Mouse (Mus musculus): ENCODE data around the gene Nicn1. TPM values are rescaled to one million over a fixed set of nuclear protein-coding genes. Genes with fewer than 3 reads are reported as not detected.
"Not testable (repeated sequence)": the region's sequence is repeated elsewhere in the genome, so short reads cannot be mapped to it uniquely, and the experiment has no call there.

Nicn1 gene
- polyA plus RNA-seq, 1 experiment from 2014 or later = 136 TPM

DNA sequence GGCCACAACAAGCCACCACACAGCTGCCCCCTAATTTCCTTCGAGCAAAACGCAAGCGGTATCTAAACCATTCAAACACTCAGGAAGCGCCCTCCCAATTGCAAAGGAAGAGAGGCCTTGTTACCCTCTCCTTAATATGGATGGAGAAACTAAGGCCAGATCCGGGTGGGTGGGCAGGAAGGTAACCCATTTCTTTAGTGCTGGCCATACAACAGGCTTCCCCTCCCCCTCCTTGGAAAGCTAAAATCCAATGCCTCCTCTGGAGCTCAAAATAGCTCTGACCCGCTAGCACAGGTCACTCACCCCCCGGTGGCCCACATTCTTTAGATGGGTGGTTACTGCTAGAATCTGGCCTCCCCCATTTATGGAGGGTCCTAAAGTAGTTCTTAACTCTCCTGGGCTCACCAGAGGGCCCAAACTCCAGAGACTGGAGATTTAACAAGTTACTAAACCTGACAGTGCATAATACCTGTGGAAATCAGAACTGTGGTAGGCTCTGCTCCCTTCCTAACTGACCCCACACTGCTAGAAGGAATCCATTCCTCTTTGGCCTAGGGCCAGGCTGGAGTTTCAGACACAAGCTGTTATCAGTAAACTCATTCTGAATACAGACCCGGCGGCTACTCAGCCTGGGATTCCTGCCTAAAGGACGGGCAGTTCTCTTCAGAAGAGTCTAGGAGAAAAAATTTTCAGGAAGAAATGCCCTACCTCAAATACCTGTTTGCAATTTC, 25.9 kb upstream of the Nicn1 start:
- H3K36me3 ChIP-seq = no peaks in the 10 kb centered on the region
- peak overlapping the region; percentile 68 for H3K4me2 ChIP-seq
- H3K27ac ChIP-seq (replicated peaks) = peak overlapping the region; percentile 92
- peak overlapping the region; percentile 99 for H3K4me3 ChIP-seq (replicated peaks)
- no peaks in the 10 kb centered on the region for H3K27me3 ChIP-seq (replicated peaks)
- no peaks in the 10 kb centered on the region for H3K9me3 ChIP-seq (replicated peaks)
- H3K9ac ChIP-seq (replicated peaks) = peak overlapping the region; percentile 39
- WGBS = 13% methylated on average over 10 of the region's 10 CpGs
- H3K4me1 ChIP-seq = peaks cover 30% of the 10 kb centered on the region
- peak; percentile 18; the same call in 1 of the 2 replicates for ATAC-seq (ENCODE audit: low FRiP score)

- no peak overlapping the region for H3K27ac ChIP-seq (replicated peaks)
- no peaks in the 10 kb centered on the region for H3K9me3 ChIP-seq (replicated peaks)
- no peak overlapping the region for H3K4me3 ChIP-seq (replicated peaks)
- no peak overlapping the region for H3K9ac ChIP-seq (replicated peaks)
- WGBS = 74% methylated on average over 10 of the region's 10 CpGs
- H3K36me3 ChIP-seq = no peaks in the 10 kb centered on the region
- no peaks in the 10 kb centered on the region for H3K27me3 ChIP-seq (replicated peaks)
- no peak for ATAC-seq (ENCODE audit: low FRiP score)
- H3K4me1 ChIP-seq = peaks cover 21% of the 10 kb centered on the region
- no peak overlapping the region for H3K4me2 ChIP-seq
Measured at GRCm38 (mm10) chr9:108266261-108266935, 23.8 kb upstream of the Nicn1 start.

DNA sequence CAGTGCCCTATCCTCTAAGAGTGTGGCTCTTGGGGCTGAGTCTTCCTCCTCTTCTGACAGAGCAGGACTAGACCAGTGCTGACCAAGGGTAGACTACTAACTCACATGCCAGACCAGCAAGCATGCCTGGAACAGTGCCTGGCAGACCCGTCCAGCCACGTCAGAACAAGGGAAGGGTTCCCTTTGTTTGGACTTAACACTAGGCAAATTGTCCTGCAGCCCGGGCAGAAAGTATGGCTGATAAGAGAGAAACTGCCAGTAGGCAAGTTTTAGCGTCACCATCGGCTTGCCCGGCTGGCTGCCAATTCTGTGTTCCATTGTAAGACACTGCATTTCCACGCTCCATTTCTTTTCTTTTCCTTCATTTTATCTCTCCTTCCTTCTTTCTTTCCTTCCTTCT, 22.5 kb upstream of the Nicn1 start:
- ATAC-seq (ENCODE audit: low FRiP score) = no peak
- Histone ChIP-seq H3K9me3 (replicated peaks) (no peaks in the 10 kb centered on the region), H3K36me3 (no peaks in the 10 kb centered on the region), H3K27me3 (replicated peaks) (no peaks in the 10 kb centered on the region), H3K4me2 (no peak overlapping the region), H3K9ac (replicated peaks) (no peak overlapping the region), H3K4me1 (peaks cover 8% of the 10 kb centered on the region), H3K27ac (replicated peaks) (no peak overlapping the region), H3K4me3 (replicated peaks) (no peak overlapping the region)
- WGBS = 83% methylated on average over 7 of the region's 7 CpGs

GRCm38 (mm10) chr9:108268701-108269100, 21.5 kb upstream of the Nicn1 start:
- not testable (repeated sequence) for H3K4me1 ChIP-seq; H3K9me3 ChIP-seq (replicated peaks); H3K4me3 ChIP-seq (replicated peaks); ATAC-seq (ENCODE audit: low FRiP score); H3K27ac ChIP-seq (replicated peaks); H3K9ac ChIP-seq (replicated peaks); H3K4me2 ChIP-seq; H3K27me3 ChIP-seq (replicated peaks); H3K36me3 ChIP-seq
- WGBS = 93% methylated on average over 6 of the region's 7 CpGs

GRCm38 (mm10) chr9:108271941-108272340, 18.3 kb upstream of the Nicn1 start:
- WGBS = 53% methylated on average over 2 of the region's 2 CpGs
- Histone ChIP-seq H3K9ac (replicated peaks) (no peak overlapping the region), H3K9me3 (replicated peaks) (no peaks in the 10 kb centered on the region), H3K4me1 (no peaks in the 10 kb centered on the region), H3K4me2 (no peak overlapping the region), H3K27ac (replicated peaks) (no peak overlapping the region), H3K4me3 (replicated peaks) (no peak overlapping the region), H3K36me3 (no peaks in the 10 kb centered on the region), H3K27me3 (replicated peaks) (no peaks in the 10 kb centered on the region)
- no peak for ATAC-seq (ENCODE audit: low FRiP score)

DNA sequence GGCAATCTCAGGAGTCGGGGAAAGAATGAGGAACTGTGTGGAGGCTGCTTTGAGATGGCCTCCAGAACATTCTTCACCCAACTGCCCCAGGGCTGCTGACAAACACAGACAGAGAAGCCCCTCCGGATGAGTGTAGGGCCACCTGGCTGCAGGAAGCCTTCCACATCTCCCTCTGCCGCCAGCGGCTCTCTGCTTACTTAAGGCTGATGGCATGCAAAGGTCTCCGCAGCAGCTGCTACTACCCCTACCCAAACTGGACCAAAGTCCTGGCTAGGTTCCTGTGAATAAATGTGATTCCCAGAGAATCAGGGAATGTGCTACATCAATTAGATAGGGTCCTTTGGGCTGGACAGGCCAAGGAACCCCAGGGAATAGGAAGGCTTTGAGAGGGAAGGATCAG, 17.5 kb upstream of the Nicn1 start:
- no peak overlapping the region for H3K4me3 ChIP-seq (replicated peaks)
- no peak overlapping the region for H3K27ac ChIP-seq (replicated peaks)
- no peaks in the 10 kb centered on the region for H3K36me3 ChIP-seq
- H3K4me1 ChIP-seq = no peaks in the 10 kb centered on the region
- no peak overlapping the region for H3K4me2 ChIP-seq
- 82% methylated on average over 5 of the region's 5 CpGs for WGBS
- H3K9ac ChIP-seq (replicated peaks) = no peak overlapping the region
- no peaks in the 10 kb centered on the region for H3K9me3 ChIP-seq (replicated peaks)
- no peak for ATAC-seq (ENCODE audit: low FRiP score)
- no peaks in the 10 kb centered on the region for H3K27me3 ChIP-seq (replicated peaks)

DNA sequence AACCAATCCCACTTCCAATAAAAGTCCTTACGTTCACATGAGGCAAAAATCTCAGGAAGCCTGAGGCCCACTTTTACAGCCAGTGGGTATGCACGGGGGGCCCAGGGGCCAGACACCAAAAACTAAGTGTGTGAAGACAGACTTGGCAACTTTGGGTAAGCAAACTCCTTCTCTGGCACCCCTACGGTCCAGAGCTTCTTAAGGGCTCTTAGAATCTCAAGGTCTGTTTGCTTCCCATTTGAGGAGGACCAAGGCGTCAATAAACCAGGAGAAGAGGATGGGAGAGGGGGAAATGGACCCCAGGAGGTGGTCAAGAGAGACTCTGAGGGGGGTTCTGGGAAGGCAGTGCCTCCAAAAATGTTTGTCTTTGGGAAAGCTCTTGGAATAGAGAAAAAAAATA, 16.7 kb upstream of the Nicn1 start:
- no peak overlapping the region for H3K4me3 ChIP-seq (replicated peaks)

GRCm38 (mm10) chr9:108274476-108275330, 15.5 kb upstream of the Nicn1 start:
- Histone ChIP-seq H3K9ac (replicated peaks) (no peak overlapping the region), H3K27ac (replicated peaks) (no peak overlapping the region), H3K4me2 (no peak overlapping the region), H3K4me3 (replicated peaks) (no peak overlapping the region), H3K4me1 (no peaks in the 10 kb centered on the region), H3K36me3 (no peaks in the 10 kb centered on the region), H3K27me3 (replicated peaks) (no peaks in the 10 kb centered on the region), H3K9me3 (replicated peaks) (no peaks in the 10 kb centered on the region)
- WGBS = 89% methylated on average over 5 of the region's 5 CpGs
- no peak for ATAC-seq (ENCODE audit: low FRiP score)

More for the DNA sequence above, 16.7 kb upstream of the Nicn1 start:
- no peak for ATAC-seq (ENCODE audit: low FRiP score)
- H3K9me3 ChIP-seq (replicated peaks) = no peaks in the 10 kb centered on the region
- H3K9ac ChIP-seq (replicated peaks) = no peak overlapping the region
- H3K36me3 ChIP-seq = no peaks in the 10 kb centered on the region
- H3K4me1 ChIP-seq = no peaks in the 10 kb centered on the region
- no peak overlapping the region for H3K27ac ChIP-seq (replicated peaks)
- no peak overlapping the region for H3K4me2 ChIP-seq
- H3K27me3 ChIP-seq (replicated peaks) = no peaks in the 10 kb centered on the region
- 70% methylated on average over 4 of the region's 4 CpGs for WGBS

DNA sequence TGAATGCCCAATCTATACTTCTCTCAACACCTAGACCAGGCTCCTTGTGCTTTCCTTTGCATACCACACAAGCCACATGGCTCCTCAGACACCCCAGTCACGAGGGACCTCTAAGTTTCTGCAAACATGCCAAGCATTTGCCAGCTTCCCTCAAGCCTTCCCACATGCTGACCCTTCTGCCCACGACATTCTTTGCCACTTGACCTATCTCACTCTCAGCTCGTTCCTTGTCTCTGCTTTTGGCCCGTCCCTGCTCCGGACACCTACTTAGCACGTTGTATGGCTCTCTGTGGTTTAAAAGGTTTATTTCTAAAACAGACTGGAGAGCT, 14.9 kb upstream of the Nicn1 start:
- H3K27ac ChIP-seq (replicated peaks) = no peak overlapping the region
- WGBS = 75% methylated on average over 6 of the region's 6 CpGs
- H3K9me3 ChIP-seq (replicated peaks) = no peaks in the 10 kb centered on the region
- H3K27me3 ChIP-seq (replicated peaks) = no peaks in the 10 kb centered on the region
- no peaks in the 10 kb centered on the region for H3K36me3 ChIP-seq
- no peaks in the 10 kb centered on the region for H3K4me1 ChIP-seq
- no peak for ATAC-seq (ENCODE audit: low FRiP score)
- H3K4me3 ChIP-seq (replicated peaks) = no peak overlapping the region
- H3K4me2 ChIP-seq = no peak overlapping the region
- H3K9ac ChIP-seq (replicated peaks) = no peak overlapping the region

GRCm38 (mm10) chr9:108278697-108279450, 11.4 kb upstream of the Nicn1 start:
- 71% methylated on average over 10 of the region's 10 CpGs for WGBS
- ATAC-seq (ENCODE audit: low FRiP score) = no peak
- no peaks in the 10 kb centered on the region for H3K36me3 ChIP-seq

DNA sequence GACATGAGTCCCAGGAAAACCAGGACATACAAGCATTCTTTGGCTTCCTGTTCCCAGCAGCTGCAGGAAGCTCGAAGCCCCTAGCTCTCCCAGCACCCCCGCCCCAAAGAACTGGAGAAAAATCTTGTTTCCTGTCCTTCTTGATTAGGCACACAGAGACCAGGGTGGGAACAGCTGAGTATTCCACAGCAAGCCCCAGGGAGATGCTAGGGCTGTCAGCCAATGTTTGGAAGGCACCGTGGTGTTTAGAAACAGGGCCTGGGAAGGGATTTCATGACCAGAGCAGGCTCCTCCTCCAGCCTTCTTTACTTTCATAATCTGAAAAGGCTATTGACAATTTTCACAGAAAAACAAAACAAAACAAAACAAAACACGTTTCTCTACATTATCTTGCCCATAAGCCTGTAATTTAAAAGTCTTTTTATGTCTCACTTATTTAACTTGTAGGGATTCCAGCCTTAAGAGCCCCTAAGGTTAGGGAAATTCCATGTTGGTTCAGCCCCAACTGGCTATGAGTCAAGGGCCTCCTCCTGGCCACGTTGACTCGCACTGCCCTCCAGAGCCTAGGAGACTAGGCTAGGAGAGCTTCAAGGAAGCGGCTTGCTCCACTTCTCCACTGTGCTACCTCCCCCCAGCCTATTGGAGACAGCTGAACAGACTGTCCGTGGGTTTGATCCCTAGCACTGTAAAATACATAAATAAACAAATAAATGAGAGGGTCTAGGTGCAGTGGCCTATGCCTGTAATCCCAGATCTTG, 10.0 kb upstream of the Nicn1 start:
- Histone ChIP-seq H3K9me3 (replicated peaks) (no peaks in the 10 kb centered on the region), H3K36me3 (no peaks in the 10 kb centered on the region), H3K27ac (replicated peaks) (no peak overlapping the region; the same call in 1 of the 2 replicates), H3K4me2 (no peak overlapping the region), H3K4me1 (no peaks in the 10 kb centered on the region), H3K9ac (replicated peaks) (no peak overlapping the region), H3K4me3 (replicated peaks) (no peak overlapping the region), H3K27me3 (replicated peaks) (no peaks in the 10 kb centered on the region)
- no peak for ATAC-seq (ENCODE audit: low FRiP score)
- WGBS = 46% methylated on average over 8 of the region's 8 CpGs

More at GRCm38 (mm10) chr9:108278697-108279450, 11.4 kb upstream of the Nicn1 start:
- Histone ChIP-seq H3K27ac (replicated peaks) (no peak overlapping the region), H3K9me3 (replicated peaks) (no peaks in the 10 kb centered on the region), H3K4me2 (no peak overlapping the region), H3K4me1 (no peaks in the 10 kb centered on the region), H3K9ac (replicated peaks) (no peak overlapping the region), H3K4me3 (replicated peaks) (no peak overlapping the region), H3K27me3 (replicated peaks) (no peaks in the 10 kb centered on the region)
